Comparison of ENCODE assay signal across 8 mouse cellular contexts in genomic region chr2:113807640-113808039, GRCm38 (mm10). TPM values are rescaled to one million over a fixed set of nuclear protein-coding genes. Genes with fewer than 3 reads are reported as not detected.
A peak's percentile ranks its signal among the peaks of the same experiment; 100 is the strongest.
DNase-seq lines count a peak whose midpoint lies in the region; ATAC-seq and TF ChIP-seq lines count a peak whose summit lies in the region.

No protein-coding gene starts in this region.

- 31% methylated on average over 9 of the region's 9 CpGs for WGBS in forebrain, embryonic 11.5 days
- WGBS in forebrain, embryonic 15.5 days = 26% methylated on average over 9 of the region's 9 CpGs
- WGBS in thymus, adult 2 months = 29% methylated on average over 9 of the region's 9 CpGs
- 26% methylated on average over 9 of the region's 9 CpGs for WGBS in hindbrain, postnatal 0 days
- WGBS in stomach, postnatal 0 days = 23% methylated on average over 9 of the region's 9 CpGs

- no peak overlapping the region for H3K4me2 ChIP-seq in forebrain, embryonic 11.5 days (ENCODE audit: low read depth, low read length, severe bottlenecking)
- H3K4me2 ChIP-seq in forebrain, embryonic 15.5 days (replicated peaks) = no peak overlapping the region
- no peak overlapping the region for H3K4me2 ChIP-seq in hindbrain, postnatal 0 days (ENCODE audit: low read depth, low read length)
- no peak overlapping the region for H3K4me2 ChIP-seq in stomach, postnatal 0 days (replicated peaks; ENCODE audit: low read depth)

- H3K9ac ChIP-seq in forebrain, embryonic 11.5 days (ENCODE audit: low read length) = no peak overlapping the region
- H3K9ac ChIP-seq in forebrain, embryonic 15.5 days (replicated peaks) = no peak overlapping the region
- H3K9ac ChIP-seq in hindbrain, postnatal 0 days (replicated peaks; ENCODE audit: low read length) = no peak overlapping the region
- H3K9ac ChIP-seq in stomach, postnatal 0 days (ENCODE audit: low read length) = no peak overlapping the region

- H3K27ac ChIP-seq in forebrain, embryonic 11.5 days (ENCODE audit: low read depth, low read length) = no peak overlapping the region
- H3K27ac ChIP-seq in forebrain, embryonic 15.5 days (replicated peaks) = no peak overlapping the region
- H3K27ac ChIP-seq in thymus, adult 2 months (ENCODE audit: control insufficient read depth, insufficient read depth, low read length) = no peak overlapping the region
- no peak overlapping the region for H3K27ac ChIP-seq in hindbrain, postnatal 0 days
- H3K27ac ChIP-seq in stomach, postnatal 0 days (replicated peaks) = no peak overlapping the region

- H3K4me3 ChIP-seq in forebrain, embryonic 11.5 days (ENCODE audit: low read depth, low read length) = no peak overlapping the region
- H3K4me3 ChIP-seq in forebrain, embryonic 15.5 days = no peak overlapping the region
- no peak overlapping the region for H3K4me3 ChIP-seq in thymus, adult 2 months (ENCODE audit: control insufficient read depth, insufficient read depth, low read length)
- no peak overlapping the region for H3K4me3 ChIP-seq in hindbrain, postnatal 0 days (ENCODE audit: low read length)
- H3K4me3 ChIP-seq in stomach, postnatal 0 days (ENCODE audit: low read depth, low read length) = no peak overlapping the region

- TF ChIP-seq EP300 in stomach, postnatal 0 days (optimal IDR thresholded peaks at IDR 0.05) = no peak

- TF ChIP-seq POLR2A in thymus, adult 2 months (IDR thresholded peaks at IDR 0.05; ENCODE audit: control insufficient read depth, extremely low read depth, insufficient read depth, low read length, poor library complexity) = no peak

- 0 out of 2 replicates have a peak, but pooled peaks have one; percentile 60 for ATAC-seq in forebrain, embryonic 11.5 days (replicated peaks; ENCODE audit: low FRiP score)
- ATAC-seq in forebrain, embryonic 15.5 days (replicated peaks) = no peak; the same call in 1 of the 2 replicates
- ATAC-seq in hindbrain, postnatal 0 days = no peak
- ATAC-seq in stomach, postnatal 0 days (ENCODE audit: low FRiP score, low TSS enrichment) = no peak

- TF ChIP-seq CTCF in thymus, adult 2 months (IDR thresholded peaks at IDR 0.05; ENCODE audit: borderline replicate concordance, control insufficient read depth, extremely low read depth, insufficient read depth, low read length, poor library complexity) = no peak
- TF ChIP-seq CTCF in hindbrain, postnatal 0 days (IDR thresholded peaks at IDR 0.05; ENCODE audit: low read depth) = peak; percentile 73
- peak; percentile 81 for TF ChIP-seq CTCF in stomach, postnatal 0 days (IDR thresholded peaks at IDR 0.05; ENCODE audit: low read depth)

- no peaks in the 10 kb centered on the region for H3K27me3 ChIP-seq in forebrain, embryonic 11.5 days (ENCODE audit: control insufficient read depth, insufficient read depth, low read length)
- H3K27me3 ChIP-seq in forebrain, embryonic 15.5 days = no peaks in the 10 kb centered on the region
- no peaks in the 10 kb centered on the region for H3K27me3 ChIP-seq in thymus, adult 2 months (ENCODE audit: control insufficient read depth, insufficient read depth, low read length)
- no peaks in the 10 kb centered on the region for H3K27me3 ChIP-seq in hindbrain, postnatal 0 days (ENCODE audit: insufficient read depth, low read length)
- H3K27me3 ChIP-seq in stomach, postnatal 0 days (ENCODE audit: control insufficient read depth, insufficient read depth, low read length) = no peaks in the 10 kb centered on the region

- H3K36me3 ChIP-seq in forebrain, embryonic 11.5 days (ENCODE audit: control insufficient read depth, insufficient read depth, low read length) = no peaks in the 10 kb centered on the region
- no peaks in the 10 kb centered on the region; the same call in 1 of the 2 replicates for H3K36me3 ChIP-seq in forebrain, embryonic 15.5 days
- no peaks in the 10 kb centered on the region for H3K36me3 ChIP-seq in thymus, adult 2 months (ENCODE audit: control insufficient read depth, insufficient read depth, low read length)
- no peaks in the 10 kb centered on the region for H3K36me3 ChIP-seq in hindbrain, postnatal 0 days (ENCODE audit: insufficient read depth, low read length)
- H3K36me3 ChIP-seq in stomach, postnatal 0 days (ENCODE audit: control insufficient read depth, insufficient read depth, low read length) = no peaks in the 10 kb centered on the region

- H3K9me3 ChIP-seq in forebrain, embryonic 11.5 days (ENCODE audit: control insufficient read depth, low read length) = no peaks in the 10 kb centered on the region
- H3K9me3 ChIP-seq in forebrain, embryonic 15.5 days = no peaks in the 10 kb centered on the region
- no peaks in the 10 kb centered on the region for H3K9me3 ChIP-seq in hindbrain, postnatal 0 days (ENCODE audit: low read length)
- H3K9me3 ChIP-seq in stomach, postnatal 0 days (ENCODE audit: control insufficient read depth, low read length) = no peaks in the 10 kb centered on the region

- H3K4me1 ChIP-seq in forebrain, embryonic 11.5 days (replicated peaks; ENCODE audit: control insufficient read depth, insufficient read depth, low read length) = no peaks in the 10 kb centered on the region
- 0 out of 2 replicates have a peak, but pooled peaks cover 3% of the 10 kb centered on the region for H3K4me1 ChIP-seq in forebrain, embryonic 15.5 days
- no peaks in the 10 kb centered on the region for H3K4me1 ChIP-seq in thymus, adult 2 months (replicated peaks; ENCODE audit: control insufficient read depth, insufficient read depth, low read length)
- H3K4me1 ChIP-seq in hindbrain, postnatal 0 days (ENCODE audit: insufficient read depth, low read length) = no peaks in the 10 kb centered on the region
- H3K4me1 ChIP-seq in stomach, postnatal 0 days (replicated peaks; ENCODE audit: control insufficient read depth, insufficient read depth) = no peaks in the 10 kb centered on the region

- peak; percentile 77 for DNase-seq in forebrain, embryonic 11.5 days (ENCODE audit: low spot score)
- DNase-seq in thymus, adult 2 months = peak; percentile 26
- DNase-seq in thymus, adult 18-20 months = no peak
- peak; percentile 46 to 78 for DNase-seq in cerebellum, postnatal 4 days (ENCODE audit: low spot score in 2 of 2)
- DNase-seq in hindbrain, postnatal 0 days (ENCODE audit: low spot score) = peak; percentile 70
- DNase-seq in lung, postnatal 10 days = peak; percentile 75
- DNase-seq in stomach, postnatal 0 days (ENCODE audit: low spot score) = peak; percentile 73

RNA-seq across cellular contexts. Expression of gene Scg5, which starts 21.3 kb away (rescaled TPM):
- 36.0 and 37.3 TPM in 2 replicates for polyA plus RNA-seq in forebrain, embryonic 11.5 days (2014; fragmentation: Nextera tagmentation; extraction: Ambion mirVana)
- polyA plus RNA-seq in forebrain, embryonic 15.5 days (2015; fragmentation: Nextera tagmentation; extraction: Ambion mirVana) = 193 and 207 TPM in 2 replicates
- 2.3 TPM in 2 replicates for polyA plus RNA-seq in thymus, adult 2 months (2012; rRNA removed)
- 202 and 203 TPM in 2 replicates for total RNA-seq in hindbrain, postnatal 0 days (2014; rRNA removed)
- polyA plus RNA-seq in hindbrain, postnatal 0 days (2015; fragmentation: Nextera tagmentation; extraction: Ambion mirVana) = 348 and 362 TPM in 2 replicates
- polyA plus RNA-seq in stomach, postnatal 0 days (2015; fragmentation: Nextera tagmentation; extraction: Ambion mirVana) = 14.9 and 15.5 TPM in 2 replicates

RNA-seq across cellular contexts. Expression of gene Arhgap11a, which starts 40.8 kb away (rescaled TPM):
- 7.3 and 8.0 TPM in 2 replicates for polyA plus RNA-seq in forebrain, embryonic 11.5 days (2014; fragmentation: Nextera tagmentation; extraction: Ambion mirVana)
- 31.3 and 34.2 TPM in 2 replicates for polyA plus RNA-seq in forebrain, embryonic 15.5 days (2015; fragmentation: Nextera tagmentation; extraction: Ambion mirVana)
- 7.5 and 9.6 TPM in 2 replicates for polyA plus RNA-seq in thymus, adult 2 months (2012; rRNA removed)
- total RNA-seq in hindbrain, postnatal 0 days (2014; rRNA removed) = 1.8 and 2.2 TPM in 2 replicates
- polyA plus RNA-seq in hindbrain, postnatal 0 days (2015; fragmentation: Nextera tagmentation; extraction: Ambion mirVana) = 6.5 and 6.7 TPM in 2 replicates
- 7.0 and 7.7 TPM in 2 replicates for polyA plus RNA-seq in stomach, postnatal 0 days (2015; fragmentation: Nextera tagmentation; extraction: Ambion mirVana)

RNA-seq across cellular contexts. Expression of gene Grem1, which starts 49.2 kb away (rescaled TPM):
- 0.55 and 0.69 TPM in 2 replicates for polyA plus RNA-seq in forebrain, embryonic 11.5 days (2014; fragmentation: Nextera tagmentation; extraction: Ambion mirVana)
- 0.74 and 0.79 TPM in 2 replicates for polyA plus RNA-seq in forebrain, embryonic 15.5 days (2015; fragmentation: Nextera tagmentation; extraction: Ambion mirVana)
- polyA plus RNA-seq in thymus, adult 2 months (2012; rRNA removed) = 0.56 and 0.59 TPM in 2 replicates
- 4.5 and 5.2 TPM in 2 replicates for total RNA-seq in hindbrain, postnatal 0 days (2014; rRNA removed)
- polyA plus RNA-seq in hindbrain, postnatal 0 days (2015; fragmentation: Nextera tagmentation; extraction: Ambion mirVana) = 1.6 and 2.0 TPM in 2 replicates
- polyA plus RNA-seq in stomach, postnatal 0 days (2015; fragmentation: Nextera tagmentation; extraction: Ambion mirVana) = 2.3 and 3.3 TPM in 2 replicates

Comparison
In these comparisons a context has a peak if more than half of its experiments do, and no peak if none do; other contexts are left out.
1. DNase-seq: peak in forebrain, embryonic 11.5 days (single experiment), thymus, adult 2 months (single experiment), cerebellum, postnatal 4 days (2 of 2), hindbrain, postnatal 0 days (single experiment), lung, postnatal 10 days (single experiment) and stomach, postnatal 0 days (single experiment); none in thymus, adult 18-20 months (0 of 2).